Mouse (Mus musculus) left cerebral cortex, adult 2 months (tissue): ENCODE results near the gene Meaf6. TPM values are rescaled to one million over a fixed set of nuclear protein-coding genes. Genes with fewer than 3 reads are reported as not detected.

ENCODE experiments used
- DNase-seq, 2 experiments: peaks; one replicate each; pipeline ENCODE4 v3.0.0; 2021 to 2022; ENCODE audit warnings: low spot score in 2 of 2, mixed read lengths in 1 of 2; ENCODE audit errors: extremely low spot score in 1 of 2
- H3K27ac ChIP-seq: fragments of 200-600 bp; 2 replicates; pipeline ENCODE4 v1.8.1; 2022
- H3K4me3 ChIP-seq: fragments of 200-600 bp; 2 replicates; pipeline ENCODE4 v1.8.1; 2022
- CTCF ChIP-seq: fragments of 200-600 bp; IDR thresholded peaks from 2 replicates; pipeline ENCODE4 v1.8.1; 2022; ENCODE audit warnings: antibody characterized with exemption, mild to moderate bottlenecking, moderate library complexity
- intact Hi-C: fragments of 180-260 bp; cut with DNase I; formaldehyde crosslinking; loops from one replicate; pipeline ENCODE4 v1.15.1; 2025
- total RNA-seq, 2 experiments: library from RNA; stranded (reverse); gene quantifications; 2 replicates each; pipeline ENCODE4 v1.2.3; 2021

Meaf6 gene
- total RNA-seq, 2 experiments from 2014 or later, result 132 to 138 TPM

- DNase-seq, result peak; percentile 50 to 66
- no peak for TF ChIP-seq CTCF
- Histone ChIP-seq H3K4me3 (no peak overlapping the region), H3K27ac (peak overlapping the region; percentile 80)
- intact Hi-C loops, result loop anchor here (2.0 kb wide), 1 partner anchor 29 kb away; no protein-coding TSS in a partner anchor
Measured at GRCm38 (mm10) chr4:125116090-125116861, 31.3 kb downstream of the Meaf6 start.

- intact Hi-C loops, result loop anchor here (2.0 kb wide), 1 partner anchor 28 kb away; no protein-coding TSS in a partner anchor
Measured at GRCm38 (mm10) chr4:125116929-125117328, 32.0 kb downstream of the Meaf6 start.

GRCm38 (mm10) chr4:125117902-125118320 lies 33.0 kb downstream of the Meaf6 start:
- Histone ChIP-seq H3K27ac (no peak overlapping the region), H3K4me3 (no peak overlapping the region)
- intact Hi-C loops, result loop anchor here (2.0 kb wide), 1 partner anchor 27 kb away; no protein-coding TSS in a partner anchor
- peak in 1 of 2 experiments; percentile 7 for DNase-seq
- TF ChIP-seq CTCF, result no peak

More at GRCm38 (mm10) chr4:125116929-125117328, 32.0 kb downstream of the Meaf6 start:
- no peak overlapping the region for H3K4me3 ChIP-seq
- TF ChIP-seq CTCF, result no peak
- H3K27ac ChIP-seq, result peak overlapping the region; percentile 80
- DNase-seq, result peak in 1 of 2 experiments; percentile 8

GRCm38 (mm10) chr4:125119070-125119469 lies 34.1 kb downstream of the Meaf6 start:
- Histone ChIP-seq H3K27ac (no peak overlapping the region), H3K4me3 (no peak overlapping the region)
- TF ChIP-seq CTCF, result peak; percentile 15; the same call in 1 of the 2 replicates
- peak in 1 of 2 experiments; percentile 9 for DNase-seq
- intact Hi-C loops, result no loop called here

- DNase-seq, result peak in 1 of 2 experiments; percentile 9
- H3K27ac ChIP-seq, result no peak overlapping the region
- intact Hi-C loops, result no loop called here
- no peak overlapping the region for H3K4me3 ChIP-seq
- TF ChIP-seq CTCF, result no peak
Measured at GRCm38 (mm10) chr4:125119721-125120120, 34.8 kb downstream of the Meaf6 start.

GRCm38 (mm10) chr4:125122431-125123278 lies 37.7 kb downstream of the Meaf6 start:
- Histone ChIP-seq H3K27ac (no peak overlapping the region), H3K4me3 (no peak overlapping the region)
- intact Hi-C loops, result no loop called here
- peak in 1 of 2 experiments; percentile 9 for DNase-seq
- TF ChIP-seq CTCF, result no peak

- no peak overlapping the region for H3K4me3 ChIP-seq
- intact Hi-C loops, result no loop called here
- DNase-seq, result peak in 1 of 2 experiments; percentile 8
- no peak overlapping the region for H3K27ac ChIP-seq
- no peak for TF ChIP-seq CTCF
Measured at GRCm38 (mm10) chr4:125123279-125123671, 38.3 kb downstream of the Meaf6 start.

GRCm38 (mm10) chr4:125124424-125125209 lies 39.7 kb downstream of the Meaf6 start:
- Histone ChIP-seq H3K4me3 (no peak overlapping the region), H3K27ac (no peak overlapping the region)
- DNase-seq, result peak in 1 of 2 experiments; percentile 12
- intact Hi-C loops, result no loop called here
- no peak for TF ChIP-seq CTCF

GRCm38 (mm10) chr4:125125361-125125921 lies 40.5 kb downstream of the Meaf6 start:
- Histone ChIP-seq H3K4me3 (no peak overlapping the region), H3K27ac (no peak overlapping the region)
- TF ChIP-seq CTCF, result no peak
- DNase-seq, result no peak
- intact Hi-C loops, result no loop called here

- intact Hi-C loops, result no loop called here
- no peak for DNase-seq
- H3K4me3 ChIP-seq, result no peak overlapping the region
- H3K27ac ChIP-seq, result no peak overlapping the region
- no peak for TF ChIP-seq CTCF
Measured at GRCm38 (mm10) chr4:125126186-125126585, 41.3 kb downstream of the Meaf6 start.

- intact Hi-C loops, result no loop called here
- peak overlapping the region; percentile 82 for H3K4me3 ChIP-seq
- TF ChIP-seq CTCF, result no peak
- no peak overlapping the region for H3K27ac ChIP-seq
- no peak for DNase-seq
Measured at GRCm38 (mm10) chr4:125126761-125127160, 41.8 kb downstream of the Meaf6 start.
